Mouse (Mus musculus) gastrocnemius, postnatal 10 days (tissue): ENCODE measurements at regions not wholly inside any gene's neighbourhood (a gene's known extent, or its start where the extent isn't known, plus 50 kb on each side); places are given as distances from the start of the nearest gene placed in this dataset.
"Not testable (repeated sequence)": the region's sequence is repeated elsewhere in the genome, so short reads cannot be mapped to it uniquely, and the experiment has no call there.

ENCODE experiments used
- DNase-seq: peaks from one replicate; pipeline ENCODE4 v3.0.0; 2021; ENCODE audit warnings: mixed read lengths

DNA sequence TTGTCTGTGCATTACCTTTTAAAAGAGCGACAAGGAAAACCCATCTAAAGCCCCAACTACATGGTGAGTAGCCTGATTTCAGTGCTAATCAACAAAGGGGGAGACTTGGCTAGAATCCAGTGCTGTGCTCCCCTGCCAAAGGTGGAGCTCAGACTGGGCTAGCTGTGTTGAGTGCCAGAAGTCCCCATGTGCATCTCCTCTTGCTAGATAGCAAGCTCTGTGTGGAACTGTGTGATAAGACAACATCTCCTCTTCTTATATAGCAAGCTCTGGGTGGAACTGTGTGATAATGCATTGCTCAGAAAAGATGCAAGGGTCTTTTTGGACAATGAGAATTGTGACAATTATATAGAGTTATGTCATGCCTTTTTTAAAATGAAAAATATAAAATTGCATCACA lies 741.4 kb downstream of the Adam6a start:
- DNase-seq: no peak

DNA sequence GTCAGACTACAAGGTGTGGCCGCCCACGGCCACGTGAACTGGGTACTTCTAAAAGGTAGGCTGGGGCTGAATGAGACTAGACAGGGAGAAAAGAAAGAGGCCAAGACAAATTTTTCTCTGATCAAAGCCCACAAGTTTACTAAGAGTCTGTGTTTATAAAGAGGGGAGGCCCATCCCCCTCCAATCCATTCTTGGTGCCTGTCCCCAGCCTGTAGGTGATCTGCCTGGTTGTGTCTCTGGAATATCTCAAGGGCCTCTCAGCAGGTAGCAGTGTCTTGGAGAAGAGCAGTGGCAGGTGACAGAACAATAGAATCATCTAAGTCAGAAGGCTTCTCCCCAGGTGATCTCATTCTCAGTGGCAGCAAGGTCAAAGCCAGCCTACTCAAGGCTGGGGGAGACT lies 743.3 kb downstream of the Adam6a start:
- DNase-seq: no peak

DNA sequence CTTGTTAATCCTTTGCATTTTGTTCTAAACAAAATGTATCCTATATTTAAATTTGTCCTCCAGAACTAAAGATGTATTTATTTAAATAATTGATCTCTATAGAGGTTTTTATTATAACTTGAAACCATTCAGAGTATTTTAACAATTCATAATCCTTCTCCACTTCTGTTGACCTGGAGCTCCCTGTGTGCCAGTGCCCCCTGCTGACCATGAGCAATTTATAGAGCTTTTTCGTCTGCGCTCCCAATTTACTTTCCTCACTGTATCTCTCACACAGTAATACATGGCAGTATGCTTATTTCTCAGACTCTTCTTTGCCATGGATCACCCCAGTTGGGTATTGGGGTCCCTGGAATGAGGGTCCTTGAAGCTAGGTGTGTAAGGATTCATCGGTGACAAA lies 747.4 kb downstream of the Adam6a start:
- DNase-seq: no peak

DNA sequence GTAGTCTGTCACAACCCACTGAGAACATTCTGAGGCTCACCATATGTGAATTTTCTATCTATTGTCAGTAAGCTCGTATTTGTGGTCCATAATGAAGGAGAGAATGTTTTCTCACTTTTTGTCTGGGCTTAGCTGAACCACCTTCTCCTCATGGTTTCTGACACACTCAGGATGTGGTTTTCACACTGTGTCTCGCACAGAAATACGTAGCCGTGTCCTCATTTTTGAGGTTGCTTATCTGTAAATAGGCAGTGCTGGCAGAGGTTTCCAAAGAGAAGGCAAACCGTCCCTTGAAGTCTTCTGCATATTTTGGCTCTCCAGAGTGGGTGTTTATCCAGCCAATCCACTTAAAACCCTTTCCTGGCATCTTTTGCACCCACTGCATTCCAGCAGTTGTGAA lies 756.1 kb downstream of the Adam6a start:
- no peak for DNase-seq

DNA sequence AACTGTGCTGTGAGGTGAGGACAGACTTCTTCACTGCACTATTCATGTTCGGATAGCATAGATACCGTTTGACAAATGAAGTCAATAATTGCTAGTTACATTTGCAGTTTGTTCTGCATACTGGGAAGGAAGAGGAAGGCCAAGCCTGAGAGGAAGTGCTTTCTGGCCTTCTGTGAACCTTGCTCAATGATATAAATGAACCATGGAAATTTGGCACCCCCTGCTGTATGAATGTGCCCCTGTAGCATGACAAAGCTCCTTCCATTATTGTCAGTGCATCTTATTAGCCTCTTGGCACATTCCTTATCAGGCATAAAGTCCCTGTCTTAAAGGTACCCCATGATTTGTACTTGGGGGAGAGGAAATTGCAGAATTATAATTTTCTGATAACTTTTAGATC lies 758.0 kb downstream of the Adam6a start:
- no peak for DNase-seq

DNA sequence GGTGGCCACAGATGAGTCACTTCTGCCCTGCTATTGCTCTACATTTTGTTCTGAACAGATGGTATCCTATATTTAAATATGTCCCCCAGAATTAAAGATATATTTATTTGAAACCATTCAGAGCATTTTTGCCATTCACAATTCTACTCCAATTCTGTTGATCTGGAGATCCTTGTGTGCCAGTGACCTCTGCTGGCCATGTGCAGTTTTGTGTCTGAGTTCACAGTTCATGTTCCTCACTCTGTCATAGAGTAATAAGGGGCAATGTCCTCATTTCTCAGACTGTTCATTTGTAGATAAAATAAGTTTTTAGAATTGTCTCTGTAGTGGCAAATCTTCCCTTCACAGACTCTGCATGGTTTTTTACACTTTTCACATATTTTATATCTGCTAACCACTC lies 788.8 kb downstream of the Adam6a start:
- no peak for DNase-seq

DNA sequence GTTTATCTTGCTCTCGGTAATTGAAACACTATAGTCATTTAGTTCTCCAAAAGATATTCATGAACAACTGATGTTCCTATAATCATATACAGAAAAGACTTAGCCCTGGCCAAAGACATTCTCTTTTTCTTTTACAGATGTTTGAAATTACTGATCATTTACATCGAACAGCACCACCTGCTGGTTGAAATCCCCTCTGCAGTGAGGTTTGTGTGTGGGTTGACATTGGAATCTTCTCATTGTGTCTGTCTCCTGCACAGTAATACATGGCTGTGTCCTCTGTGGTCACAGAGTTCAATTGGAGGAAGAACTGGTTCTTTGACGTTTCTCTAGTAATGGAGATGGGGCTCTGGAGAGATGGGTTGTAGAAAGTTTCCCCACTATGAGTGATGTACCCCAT lies 822.6 kb downstream of the Adam6a start:
- no peak for DNase-seq

DNA sequence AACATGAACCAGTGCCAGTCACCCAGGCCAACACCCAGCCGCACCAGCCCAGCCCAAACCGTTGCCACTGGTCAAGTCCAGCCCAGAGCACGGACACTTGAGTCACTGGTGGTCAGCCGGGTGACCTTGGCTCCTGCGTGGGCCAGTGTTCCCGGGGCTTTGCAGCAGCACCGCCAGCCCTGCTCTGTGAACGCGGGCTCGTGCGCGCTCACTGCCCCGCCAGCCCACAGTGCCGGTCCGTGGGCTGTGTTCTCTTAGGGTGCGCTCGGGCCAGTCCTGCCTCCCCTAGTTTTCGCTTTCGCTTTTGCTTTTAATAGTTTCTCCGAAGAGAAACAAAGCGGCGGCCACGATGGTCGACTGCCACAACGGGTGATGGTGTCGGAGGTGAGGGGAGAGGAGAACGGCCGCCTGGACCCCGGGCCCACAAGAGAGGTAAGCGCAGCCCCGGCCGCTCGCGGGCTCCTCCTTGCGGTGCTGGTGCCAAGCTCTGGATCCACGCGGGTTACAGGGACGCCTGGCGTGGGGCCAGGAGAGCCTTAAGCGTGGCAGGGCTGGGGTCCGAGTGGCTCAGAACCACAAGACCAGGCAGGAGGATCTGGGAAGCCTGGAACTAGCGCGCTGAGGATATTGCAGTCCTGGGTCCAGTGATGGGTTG lies 835.1 kb downstream of the Adam6a start:
- peak; percentile 23 for DNase-seq

DNA sequence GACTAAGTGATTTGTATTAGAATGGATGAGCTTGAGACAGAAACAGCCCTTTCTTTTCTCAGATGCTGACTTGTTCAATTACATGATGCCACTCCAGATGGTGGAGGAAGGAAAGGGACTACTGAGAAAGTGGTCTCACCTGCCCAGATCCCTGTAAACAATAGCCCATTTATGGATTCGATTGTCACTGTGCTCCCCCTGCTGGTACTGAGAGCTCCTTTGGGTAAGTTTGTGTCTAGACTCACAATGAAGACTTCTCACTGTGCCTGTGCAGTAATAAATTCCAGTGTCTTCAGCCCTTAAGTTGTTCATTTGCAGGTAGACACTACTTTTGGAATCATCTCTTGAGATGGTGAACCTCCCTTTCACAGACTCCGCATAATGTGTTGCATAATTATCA lies 847.7 kb downstream of the Adam6a start:
- no peak for DNase-seq

DNA sequence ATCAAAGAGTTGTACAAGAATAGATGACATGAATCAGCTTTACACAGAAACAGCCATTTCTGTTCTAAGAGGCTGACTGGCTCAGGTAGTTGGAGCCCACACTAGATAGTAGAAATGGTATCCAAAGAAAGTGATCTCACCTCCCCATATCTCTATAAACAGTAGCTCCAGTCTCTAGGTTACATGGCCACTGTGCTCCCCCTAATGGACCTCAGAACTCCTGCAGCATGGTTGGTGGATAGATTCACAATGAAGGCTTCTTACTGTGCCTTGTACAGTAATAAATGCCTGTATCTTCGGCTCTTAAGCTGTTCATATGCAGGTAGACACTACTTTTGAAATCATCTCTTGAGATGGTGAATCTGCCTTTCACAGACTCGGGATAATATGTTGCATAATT lies 862.5 kb downstream of the Adam6a start:
- no peak for DNase-seq

DNA sequence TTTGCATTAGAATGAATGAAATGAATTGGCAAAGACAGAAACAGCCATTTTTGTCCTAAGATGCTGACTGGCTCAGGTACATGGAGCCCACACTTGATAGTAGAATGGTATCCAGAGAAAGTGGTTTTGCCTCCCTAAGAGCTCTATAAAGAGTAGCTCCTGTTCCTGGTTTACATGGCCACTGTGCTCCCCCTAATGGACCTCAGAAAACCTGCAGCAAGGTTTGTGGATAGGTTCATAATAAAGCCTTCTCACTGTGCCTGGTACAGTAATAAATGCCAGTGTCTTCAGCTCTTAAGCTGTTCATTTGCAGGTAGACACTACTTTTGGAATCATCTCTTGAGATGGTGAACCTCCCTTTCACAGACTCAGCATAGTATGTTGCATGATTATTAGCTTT lies 890.8 kb downstream of the Adam6a start:
- no peak for DNase-seq

DNA sequence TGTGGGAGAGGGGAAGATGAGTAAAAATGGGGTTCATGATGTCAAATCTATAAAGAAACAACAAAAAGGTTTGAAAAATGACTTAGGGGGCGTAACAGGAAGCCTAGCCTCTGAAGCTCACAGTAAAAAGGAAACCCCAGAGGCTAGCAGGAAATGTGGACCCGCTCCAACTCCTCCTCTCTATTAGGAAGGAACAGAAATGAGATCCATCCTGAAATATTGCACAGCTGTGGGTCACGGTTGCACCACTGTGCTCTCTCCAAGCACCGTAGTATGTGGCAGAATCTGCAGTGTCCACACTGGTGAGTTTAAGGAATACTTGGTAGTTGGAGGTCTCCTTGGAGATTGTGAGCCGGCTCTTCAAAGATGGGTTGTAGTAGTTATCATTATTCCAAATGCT lies 918.3 kb downstream of the Adam6a start:
- no peak for DNase-seq

DNA sequence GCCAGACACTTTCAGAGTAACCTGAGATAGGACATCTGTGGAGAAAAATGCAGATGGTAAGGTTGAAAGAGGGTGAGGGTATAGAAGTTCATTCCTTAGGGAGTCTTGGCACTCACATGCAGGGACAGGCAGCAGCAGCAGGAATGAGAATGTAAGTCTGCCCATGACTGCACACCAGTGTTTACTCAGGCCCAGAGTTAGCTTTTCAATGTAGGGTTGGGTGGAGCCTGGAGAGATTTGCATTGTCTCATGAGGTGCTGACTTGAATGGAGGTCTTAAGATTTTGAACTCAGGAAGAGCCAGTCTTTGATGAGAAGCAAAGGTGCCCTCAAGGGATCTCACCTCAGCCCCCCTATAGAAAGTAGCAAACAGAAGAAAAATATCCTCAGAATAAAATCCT lies 918.9 kb downstream of the Adam6a start:
- DNase-seq: no peak

DNA sequence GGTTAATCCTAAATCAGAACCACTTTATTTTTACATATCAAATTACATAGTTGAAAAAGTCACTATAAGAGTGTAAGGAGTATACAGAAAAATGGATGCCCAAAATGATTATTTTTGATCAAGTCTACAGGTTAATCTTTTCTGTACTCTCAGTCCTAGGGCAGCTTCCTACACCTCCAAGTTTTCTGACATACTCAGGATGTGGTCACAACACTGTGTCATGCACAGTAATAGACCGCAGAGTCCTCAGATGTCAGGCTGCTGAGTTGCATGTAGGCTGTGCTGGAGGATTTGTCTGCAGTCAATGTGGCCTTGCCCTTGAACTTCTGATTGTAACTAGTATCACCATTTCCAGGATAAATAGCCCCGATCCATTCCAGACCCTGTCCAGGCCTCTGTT lies 925.1 kb downstream of the Adam6a start:
- DNase-seq: no peak

DNA sequence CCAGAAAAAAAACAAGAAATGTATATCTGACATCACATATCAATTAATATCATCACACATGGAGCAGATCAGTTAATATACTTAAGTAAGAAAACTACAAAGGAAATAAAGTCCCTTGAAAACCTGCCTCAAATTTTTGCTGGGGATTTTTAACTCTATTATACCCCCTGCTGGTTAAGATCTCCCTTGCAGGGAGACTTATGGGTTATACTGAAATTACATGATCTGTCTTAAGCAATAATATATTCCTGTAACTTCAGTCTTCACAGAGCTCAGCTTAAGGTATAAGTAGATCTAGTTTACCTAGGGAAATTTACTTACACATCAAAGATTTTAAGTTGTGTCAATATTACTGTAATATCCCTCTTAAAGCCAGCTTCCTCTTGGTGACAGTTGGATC lies 929.0 kb downstream of the Adam6a start:
- not testable (repeated sequence) for DNase-seq

DNA sequence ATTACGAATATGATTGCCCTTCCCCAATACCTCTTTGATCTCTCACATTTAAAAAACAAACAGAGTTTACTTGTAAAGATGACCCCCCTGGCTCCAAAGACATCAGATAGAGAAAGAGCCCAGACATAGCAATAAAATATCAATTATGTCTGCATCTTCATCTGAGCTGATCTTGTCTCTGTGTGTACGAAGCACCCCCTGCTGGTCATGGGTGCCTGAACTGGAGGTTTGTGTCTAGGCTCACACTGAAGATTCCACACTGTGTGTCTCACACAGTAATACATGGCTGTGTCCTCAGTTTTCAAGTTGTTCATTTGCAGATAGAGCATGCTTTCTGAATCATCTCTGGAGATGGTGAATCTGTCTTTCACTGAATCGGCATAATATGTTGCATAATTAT lies 935.0 kb downstream of the Adam6a start:
- no peak for DNase-seq

DNA sequence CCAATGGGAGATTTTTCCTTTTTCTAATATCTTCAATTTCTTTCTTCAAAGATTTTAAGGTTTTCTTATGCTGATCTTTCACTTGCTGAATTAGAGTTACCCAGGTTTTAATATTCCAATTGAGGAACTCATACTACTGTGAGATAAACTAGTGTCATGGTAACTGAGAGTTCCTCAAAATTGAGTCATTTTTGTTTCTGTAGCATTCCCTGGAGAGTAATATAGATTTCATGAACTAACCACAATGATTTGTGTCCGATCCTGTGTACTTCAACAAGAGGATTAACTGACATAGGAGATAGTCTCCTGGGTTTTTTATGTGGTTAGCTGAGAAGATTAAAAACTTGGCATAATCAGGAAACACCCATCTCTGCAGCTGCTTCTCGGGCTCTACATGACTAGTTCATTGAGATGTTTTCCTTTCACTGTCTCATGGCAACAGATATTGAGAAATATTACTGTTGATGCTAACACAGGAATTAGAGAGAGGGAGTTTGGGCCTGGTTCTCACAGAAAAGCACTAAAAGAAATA lies 949.9 kb downstream of the Adam6a start:
- DNase-seq: not testable (repeated sequence)

DNA sequence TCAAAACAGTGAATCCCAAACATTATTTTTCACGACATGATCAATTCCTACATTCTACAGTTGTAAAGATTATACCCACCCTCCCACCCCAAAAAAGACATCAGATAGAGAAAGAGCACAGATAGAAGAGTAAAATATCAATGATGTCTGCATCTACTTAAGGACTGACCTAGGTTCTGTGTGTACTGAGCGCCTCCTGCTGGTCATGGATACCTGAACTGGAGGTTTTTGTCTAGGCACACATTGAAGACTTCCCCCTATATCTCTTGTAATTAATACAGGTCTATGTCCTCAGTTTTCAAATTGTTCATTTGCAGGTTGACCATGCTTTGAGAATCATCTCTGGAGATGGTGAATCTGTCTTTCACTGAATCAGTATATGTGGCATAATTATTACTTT lies 952.0 kb downstream of the Adam6a start:
- DNase-seq: no peak

DNA sequence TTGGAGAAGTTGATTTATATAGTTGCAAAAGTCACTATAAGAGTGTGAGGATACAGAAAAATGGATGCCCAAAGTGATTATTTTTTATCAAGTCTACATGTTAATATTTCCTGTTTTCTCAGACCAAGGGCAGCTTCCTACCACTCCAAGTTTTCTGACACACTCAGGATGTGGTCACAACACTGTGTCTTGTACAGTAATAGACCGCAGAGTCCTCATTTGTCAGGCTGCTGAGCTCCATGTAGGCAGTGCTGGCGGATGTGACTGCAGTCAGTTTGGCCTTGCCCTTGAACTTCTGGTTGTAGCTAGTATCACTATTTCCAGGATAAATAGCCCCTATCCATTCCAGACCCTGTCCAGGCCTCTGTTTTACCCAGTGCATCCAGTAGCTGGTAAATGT lies 969.4 kb downstream of the Adam6a start:
- DNase-seq: no peak

DNA sequence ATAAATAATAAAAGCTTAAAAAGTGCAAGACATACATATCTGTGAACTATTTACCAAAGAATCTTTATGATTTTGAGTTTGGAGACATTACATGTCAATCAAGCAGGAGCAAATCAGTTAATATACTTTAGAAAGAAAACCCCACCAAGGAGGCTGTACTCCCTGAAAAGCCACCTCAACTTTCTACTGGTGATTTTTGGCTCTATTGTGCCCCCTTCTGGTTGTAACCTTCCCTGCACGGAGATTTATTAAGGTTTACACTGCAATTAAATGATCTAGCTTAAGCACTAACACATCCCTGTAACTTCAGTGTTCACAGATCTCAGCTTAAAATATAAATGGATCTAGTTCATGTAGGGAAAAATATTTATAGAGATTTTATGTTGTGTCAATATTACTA lies 998.4 kb downstream of the Adam6a start:
- not testable (repeated sequence) for DNase-seq

DNA sequence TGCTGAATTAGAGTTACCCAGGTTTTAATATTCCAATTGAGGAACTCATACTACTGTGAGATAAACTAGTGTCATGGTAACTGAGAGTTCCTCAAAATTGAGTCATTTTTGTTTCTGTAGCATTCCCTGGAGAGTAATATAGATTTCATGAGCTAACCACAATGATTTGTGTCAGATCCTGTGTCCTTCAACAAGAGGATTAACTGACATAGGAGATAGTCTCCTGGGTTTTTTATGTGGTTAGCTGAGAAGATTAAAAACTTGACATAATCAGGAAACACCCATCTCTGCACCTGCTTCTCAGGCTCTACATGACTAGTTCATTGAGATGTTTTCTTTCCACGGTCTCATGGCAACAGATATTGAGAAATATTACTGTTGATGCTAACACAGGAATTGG lies 1001.2 kb downstream of the Adam6a start:
- DNase-seq: not testable (repeated sequence)

DNA sequence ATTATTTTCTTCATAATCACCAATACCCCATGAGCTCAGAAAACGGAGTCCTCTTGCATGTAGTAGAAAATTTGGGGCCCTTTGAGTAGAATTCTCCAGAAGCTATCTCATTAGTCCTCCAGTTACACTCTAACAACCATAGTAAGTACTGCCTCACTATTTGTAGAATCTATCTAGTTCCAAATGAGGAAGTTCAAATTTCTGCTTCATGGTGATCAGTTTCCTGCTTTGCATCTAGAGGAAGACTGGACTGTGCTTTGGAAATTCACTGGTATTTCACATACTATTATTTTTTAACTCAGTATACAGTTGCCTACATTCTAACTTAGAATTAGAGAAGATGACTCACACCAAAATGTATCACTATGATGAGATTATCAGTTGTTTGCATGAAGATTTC lies 1018.7 kb downstream of the Adam6a start:
- DNase-seq: no peak

DNA sequence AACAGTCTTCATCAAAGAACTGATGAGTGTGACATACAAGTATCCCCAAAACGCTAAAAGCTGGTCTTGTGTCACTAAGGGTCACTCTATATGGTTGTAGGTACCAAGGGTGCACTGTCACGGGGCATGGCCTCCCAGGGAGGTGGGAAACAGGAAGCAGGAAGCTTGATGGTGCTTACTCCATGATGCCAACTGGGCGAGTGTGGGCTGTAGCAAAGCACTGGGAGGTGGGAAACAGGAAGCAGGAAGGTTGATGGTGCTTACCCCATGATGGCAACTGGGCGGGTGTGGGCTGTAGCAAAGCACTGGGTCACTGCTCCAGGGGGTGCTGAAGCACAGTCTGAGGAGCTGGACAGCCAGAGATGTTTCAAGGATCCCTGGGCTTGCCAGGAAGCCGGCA lies 1019.3 kb downstream of the Adam6a start:
- DNase-seq: no peak

DNA sequence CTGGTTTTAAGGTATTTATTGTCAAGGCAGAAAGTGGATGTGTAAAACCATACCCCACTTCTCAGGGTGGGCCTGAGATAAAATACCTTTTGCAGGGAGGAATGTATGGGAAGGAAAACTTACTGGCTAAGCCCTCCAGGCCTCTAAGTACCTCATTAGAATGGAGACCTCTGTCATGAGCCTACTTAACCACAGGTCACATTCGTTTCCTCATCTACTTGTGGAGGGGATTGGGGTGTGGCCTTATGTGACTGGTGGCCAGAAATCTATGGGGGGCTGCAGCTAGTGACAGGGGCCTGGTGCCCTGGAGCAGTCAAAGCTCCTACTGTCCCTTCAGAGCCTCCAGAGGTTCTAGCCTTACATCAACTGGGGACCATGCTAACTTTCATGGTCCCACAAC lies 1020.0 kb downstream of the Adam6a start:
- no peak for DNase-seq

DNA sequence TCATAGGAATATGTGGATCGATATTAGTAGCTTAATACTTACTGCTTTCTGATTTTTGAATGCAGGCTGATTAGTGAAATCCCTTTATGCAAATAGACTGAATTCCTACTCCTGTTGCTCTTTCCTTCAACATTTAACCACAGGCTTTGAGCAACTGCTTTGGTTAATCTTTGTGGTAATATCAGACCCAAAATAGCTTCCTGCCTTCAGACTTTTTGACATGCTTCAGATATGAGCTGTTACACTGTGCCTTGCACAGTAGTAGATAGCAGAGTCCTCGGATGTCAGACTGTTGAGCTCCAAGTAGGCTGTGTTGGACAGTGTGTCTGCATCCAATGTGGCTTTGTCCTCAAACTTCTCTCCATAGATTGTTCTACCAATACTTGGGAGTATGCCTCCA lies 1020.6 kb downstream of the Adam6a start:
- no peak for DNase-seq
